Mouse (Mus musculus): ENCODE measurements at regions not wholly inside any gene's neighbourhood (a gene's known extent, or its start where the extent isn't known, plus 50 kb on each side); places are given as distances from the start of the nearest gene placed in this dataset.
A peak's percentile ranks its signal among the peaks of the same experiment; 100 is the strongest.

GRCm38 (mm10) chr10:24433737-24434367 lies 161.4 kb upstream of the Ccn2 start:
- intact Hi-C loops (cut with DNase I; ENCODE audit: low total_unique reads), result no loop called here
- DNase-seq, result no peak

- intact Hi-C loops (cut with DNase I; ENCODE audit: low total_unique reads), result no loop called here
- no peak for DNase-seq
These were observed 158.1 kb upstream of the Ccn2 start for GRCm38 (mm10) chr10:24437177-24437576.

- no peak for DNase-seq
- intact Hi-C loops (cut with DNase I; ENCODE audit: low total_unique reads), result no loop called here
These were observed 150.7 kb upstream of the Ccn2 start for GRCm38 (mm10) chr10:24444572-24444971.

- DNase-seq, result no peak
- intact Hi-C loops (cut with DNase I; ENCODE audit: low total_unique reads), result no loop called here
These were observed 150.2 kb upstream of the Ccn2 start for GRCm38 (mm10) chr10:24445036-24445435.

GRCm38 (mm10) chr10:24446168-24446567 lies 149.1 kb upstream of the Ccn2 start:
- intact Hi-C loops (cut with DNase I; ENCODE audit: low total_unique reads), result no loop called here
- no peak for DNase-seq

- DNase-seq, result no peak
- intact Hi-C loops (cut with DNase I; ENCODE audit: low total_unique reads), result no loop called here
These were observed 148.1 kb upstream of the Ccn2 start for GRCm38 (mm10) chr10:24447135-24447534.

- intact Hi-C loops (cut with DNase I; ENCODE audit: low total_unique reads), result no loop called here
- DNase-seq, result peak; percentile 24
These were observed 147.2 kb upstream of the Ccn2 start for GRCm38 (mm10) chr10:24448001-24448561.

- DNase-seq, result no peak
- intact Hi-C loops (cut with DNase I; ENCODE audit: low total_unique reads), result no loop called here
These were observed 141.7 kb upstream of the Ccn2 start for GRCm38 (mm10) chr10:24453507-24453906.

- intact Hi-C loops (cut with DNase I; ENCODE audit: low total_unique reads), result no loop called here
- no peak for DNase-seq
These were observed 136.6 kb upstream of the Ccn2 start for GRCm38 (mm10) chr10:24458667-24459066.

GRCm38 (mm10) chr10:24463873-24464272 lies 131.4 kb upstream of the Ccn2 start:
- intact Hi-C loops (cut with DNase I; ENCODE audit: low total_unique reads), result loop anchor here (5.0 kb wide), 1 partner anchor 47 kb away; no protein-coding TSS in a partner anchor
- no peak for DNase-seq

- intact Hi-C loops (cut with DNase I; ENCODE audit: low total_unique reads), result loop anchor here (5.0 kb wide), 1 partner anchor 47 kb away; no protein-coding TSS in a partner anchor
- DNase-seq, result no peak
These were observed 130.9 kb upstream of the Ccn2 start for GRCm38 (mm10) chr10:24464377-24464776.

GRCm38 (mm10) chr10:24469741-24470140 lies 125.5 kb upstream of the Ccn2 start:
- DNase-seq, result no peak
- intact Hi-C loops (cut with DNase I; ENCODE audit: low total_unique reads), result no loop called here

GRCm38 (mm10) chr10:24471521-24471920 lies 123.7 kb upstream of the Ccn2 start:
- no peak for DNase-seq
- intact Hi-C loops (cut with DNase I; ENCODE audit: low total_unique reads), result no loop called here

- DNase-seq, result no peak
These were observed 119.0 kb upstream of the Ccn2 start for GRCm38 (mm10) chr10:24476288-24476687.

GRCm38 (mm10) chr10:24478535-24478934 lies 116.7 kb upstream of the Ccn2 start:
- intact Hi-C loops (cut with DNase I; ENCODE audit: low total_unique reads), result no loop called here
- DNase-seq, result no peak

More at GRCm38 (mm10) chr10:24476288-24476687, 119.0 kb upstream of the Ccn2 start:
- intact Hi-C loops (cut with DNase I; ENCODE audit: low total_unique reads), result no loop called here

GRCm38 (mm10) chr10:24479148-24479547 lies 116.1 kb upstream of the Ccn2 start:
- DNase-seq, result no peak
- intact Hi-C loops (cut with DNase I; ENCODE audit: low total_unique reads), result no loop called here

- intact Hi-C loops (cut with DNase I; ENCODE audit: low total_unique reads), result no loop called here
- DNase-seq, result no peak
These were observed 113.2 kb upstream of the Ccn2 start for GRCm38 (mm10) chr10:24481926-24482612.

GRCm38 (mm10) chr10:24483053-24483452 lies 112.2 kb upstream of the Ccn2 start:
- no peak for DNase-seq
- intact Hi-C loops (cut with DNase I; ENCODE audit: low total_unique reads), result no loop called here

- intact Hi-C loops (cut with DNase I; ENCODE audit: low total_unique reads), result no loop called here
- no peak for DNase-seq
These were observed 111.1 kb upstream of the Ccn2 start for GRCm38 (mm10) chr10:24484101-24484660.

GRCm38 (mm10) chr10:24485461-24485860 lies 109.8 kb upstream of the Ccn2 start:
- no peak for DNase-seq
- intact Hi-C loops (cut with DNase I; ENCODE audit: low total_unique reads), result no loop called here

- DNase-seq, result no peak
- intact Hi-C loops (cut with DNase I; ENCODE audit: low total_unique reads), result no loop called here
These were observed 109.0 kb upstream of the Ccn2 start for GRCm38 (mm10) chr10:24486224-24486623.

Measured in gastrocnemius, postnatal 14 days (tissue).